Mouse (Mus musculus) 416B (cell line): ENCODE measurements at regions not wholly inside any gene's neighbourhood (a gene's known extent, or its start where the extent isn't known, plus 50 kb on each side); places are given as distances from the start of the nearest gene placed in this dataset.

Experiments used
- DNase-seq: peaks from one replicate; pipeline ENCODE4 v3.0.0; 2011; ENCODE audit warnings: low read depth

DNA sequence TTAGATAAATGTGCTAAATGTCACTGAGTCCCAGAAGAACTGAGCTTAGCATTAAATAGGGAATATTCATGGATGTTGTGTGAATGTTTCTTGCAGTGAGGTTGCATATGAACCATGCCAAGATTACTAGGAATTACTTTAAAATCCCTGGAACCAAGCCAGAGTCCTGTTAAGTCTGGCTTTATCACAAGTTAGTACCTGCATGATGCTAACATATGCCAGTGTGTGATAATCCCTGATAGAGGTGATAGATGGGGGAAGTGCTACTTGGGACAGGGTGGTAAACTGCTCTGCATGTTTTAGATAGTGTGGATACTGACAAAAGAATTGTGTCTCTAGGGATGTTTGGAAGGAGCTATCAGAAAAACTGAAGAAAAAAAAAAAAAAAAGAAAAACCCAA lies 143.5 kb upstream of the Negr1 start:
- no peak for DNase-seq

DNA sequence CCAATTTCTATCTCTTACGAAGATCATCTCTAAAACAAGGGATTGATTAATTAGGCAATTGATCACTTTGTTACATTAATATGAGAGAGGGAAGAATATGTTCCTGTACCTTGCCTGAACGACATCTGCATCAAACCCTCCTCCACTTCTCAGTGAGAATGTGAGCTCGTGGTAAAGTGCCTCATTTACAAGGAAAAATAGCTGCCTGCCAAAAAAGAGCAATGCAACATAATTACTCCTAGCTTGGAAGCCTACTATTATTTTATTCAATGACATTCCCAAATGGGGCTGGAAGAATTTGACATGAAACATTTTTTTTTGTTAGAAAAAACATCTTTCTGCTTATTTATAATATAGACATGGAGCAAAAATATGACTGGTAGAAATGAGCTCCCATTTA lies 138.5 kb upstream of the Negr1 start:
- DNase-seq, result no peak

DNA sequence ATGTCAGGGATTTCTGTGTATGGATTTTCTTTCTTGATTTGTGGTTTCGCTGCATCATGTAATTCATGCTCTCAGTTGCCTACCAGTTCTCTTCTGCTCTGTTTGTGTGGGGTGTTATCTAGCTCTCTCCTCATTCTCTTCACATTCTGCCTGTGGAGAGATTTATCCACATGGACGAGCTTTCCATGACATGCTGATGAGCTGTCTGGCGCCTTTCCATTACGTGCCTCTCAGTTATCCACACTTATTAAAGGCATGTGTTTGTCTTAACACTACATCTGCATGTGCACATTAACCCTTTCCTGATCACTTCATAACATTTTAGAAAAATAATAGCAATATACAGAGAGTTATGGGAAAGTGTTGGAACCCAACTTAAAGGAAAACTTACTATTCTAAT lies 106.6 kb upstream of the Negr1 start:
- DNase-seq, result no peak

DNA sequence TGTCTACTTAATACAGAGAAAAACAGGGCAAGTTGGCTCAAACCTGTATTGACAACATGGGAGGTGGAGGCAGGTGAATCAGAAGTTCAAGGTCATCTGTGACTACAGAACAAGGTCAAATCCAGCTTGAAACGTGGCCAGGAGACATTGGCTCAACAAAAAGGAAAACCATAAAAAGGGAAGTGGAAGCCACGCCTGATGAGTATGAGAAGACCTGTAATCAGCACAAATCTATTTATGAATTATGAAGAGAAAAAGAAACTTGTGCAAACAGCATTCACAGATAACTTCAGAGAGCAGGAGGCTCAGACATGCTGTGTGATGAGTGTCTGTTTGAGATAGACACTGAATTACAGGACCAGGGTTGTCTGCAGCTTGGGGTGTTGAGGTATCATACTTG lies 98.3 kb upstream of the Negr1 start:
- peak; percentile 37 for DNase-seq

DNA sequence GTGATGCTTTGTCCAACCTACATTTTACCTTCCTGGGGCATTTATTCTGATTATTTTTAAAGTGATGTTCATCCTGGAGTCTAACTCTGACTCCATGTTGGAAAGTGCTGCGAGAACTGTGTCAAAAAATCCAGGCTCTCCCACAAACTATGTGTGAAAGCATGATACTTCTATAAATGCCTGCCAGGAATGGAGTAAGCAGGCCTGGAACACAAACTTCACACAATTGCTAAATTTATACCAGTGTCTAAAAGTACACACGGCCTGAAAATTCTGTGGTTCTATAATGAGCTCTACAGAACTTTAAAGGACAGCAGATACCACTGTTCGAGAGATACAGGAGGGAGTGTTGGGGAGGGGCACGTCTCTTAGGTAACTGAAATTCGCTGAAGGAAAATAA lies 96.0 kb upstream of the Negr1 start:
- DNase-seq, result no peak

DNA sequence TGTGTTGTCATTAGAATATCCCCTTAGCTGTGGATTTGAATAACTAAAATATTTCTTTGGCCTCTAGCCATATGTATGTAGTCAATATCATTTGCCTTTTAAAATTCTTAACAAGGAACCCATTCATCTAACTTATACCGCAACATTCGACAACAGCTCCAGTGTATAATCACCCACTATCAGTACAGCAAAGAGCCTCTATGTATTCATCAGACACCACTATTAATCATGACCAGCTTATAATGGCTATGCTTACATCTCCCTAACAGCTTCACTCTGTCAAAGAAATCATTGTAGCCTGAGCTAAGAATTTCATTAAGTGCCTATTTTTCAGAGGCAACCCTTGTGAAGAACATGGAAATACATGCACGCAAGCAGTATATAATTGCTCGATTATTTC lies 88.9 kb upstream of the Negr1 start:
- DNase-seq, result no peak
